Mouse (Mus musculus): ENCODE measurements around the gene Trap1. TPM values are rescaled to one million over a fixed set of nuclear protein-coding genes. Genes with fewer than 3 reads are reported as not detected.

Trap1 gene
- polyA plus RNA-seq, 1 experiment: 53.8 TPM

- Histone ChIP-seq H3K27me3 (ENCODE audit: control insufficient read depth, insufficient read depth, low read length) (no peaks in the 10 kb centered on the region), H3K36me3 (ENCODE audit: control insufficient read depth, insufficient read depth, low read length) (peaks cover 15% of the 10 kb centered on the region), H3K4me1 (ENCODE audit: control insufficient read depth, insufficient read depth, insufficient read length) (no peaks in the 10 kb centered on the region), H3K4me3 (ENCODE audit: extremely low read depth, insufficient read depth, insufficient read length) (no peak overlapping the region), H3K27ac (ENCODE audit: insufficient read depth, low read length) (no peak overlapping the region)
- no peak for TF ChIP-seq POLR2A (IDR thresholded peaks at IDR 0.05; ENCODE audit: low read depth, low read length)
- peak; percentile 80; the same call in 1 of the 2 replicates for TF ChIP-seq CTCF (IDR thresholded peaks at IDR 0.05; ENCODE audit: extremely low read depth, insufficient read depth, insufficient read length, insufficient replicate concordance)
- DNase-seq (ENCODE audit: low read depth in 1 of 2, low spot score in 2 of 2): peak; percentile 7 to 68
- WGBS: 62% methylated on average over 8 of the region's 8 CpGs
Observed at GRCm38 (mm10) chr16:4068588-4068987, 9.0 kb downstream of the Trap1 start.

GRCm38 (mm10) chr16:4064945-4065344 lies 12.7 kb downstream of the Trap1 start:
- DNase-seq (ENCODE audit: low read depth in 1 of 2, low spot score in 2 of 2): no peak
- Histone ChIP-seq H3K4me3 (ENCODE audit: extremely low read depth, insufficient read depth, insufficient read length) (no peak overlapping the region), H3K27ac (ENCODE audit: insufficient read depth, low read length) (no peak overlapping the region), H3K27me3 (ENCODE audit: control insufficient read depth, insufficient read depth, low read length) (no peaks in the 10 kb centered on the region), H3K36me3 (ENCODE audit: control insufficient read depth, insufficient read depth, low read length) (peaks cover 31% of the 10 kb centered on the region), H3K4me1 (ENCODE audit: control insufficient read depth, insufficient read depth, insufficient read length) (no peaks in the 10 kb centered on the region)
- 89% methylated on average over 4 of the region's 4 CpGs for WGBS
- TF ChIP-seq POLR2A (IDR thresholded peaks at IDR 0.05; ENCODE audit: low read depth, low read length): no peak
- TF ChIP-seq CTCF (IDR thresholded peaks at IDR 0.05; ENCODE audit: extremely low read depth, insufficient read depth, insufficient read length, insufficient replicate concordance): no peak

GRCm38 (mm10) chr16:4053811-4054210 lies 23.8 kb downstream of the Trap1 start:
- H3K27ac ChIP-seq (ENCODE audit: insufficient read depth, low read length): no peak overlapping the region
- no peaks in the 10 kb centered on the region for H3K27me3 ChIP-seq (ENCODE audit: control insufficient read depth, insufficient read depth, low read length)
- TF ChIP-seq CTCF (IDR thresholded peaks at IDR 0.05; ENCODE audit: extremely low read depth, insufficient read depth, insufficient read length, insufficient replicate concordance): no peak
- TF ChIP-seq POLR2A (IDR thresholded peaks at IDR 0.05; ENCODE audit: low read depth, low read length): no peak
- DNase-seq (ENCODE audit: low read depth in 1 of 2, low spot score in 2 of 2): no peak
- H3K4me1 ChIP-seq (ENCODE audit: control insufficient read depth, insufficient read depth, insufficient read length): no peaks in the 10 kb centered on the region
- 78% methylated on average over 3 of the region's 3 CpGs for WGBS
- no peak overlapping the region for H3K4me3 ChIP-seq (ENCODE audit: extremely low read depth, insufficient read depth, insufficient read length)
- peaks cover 49% of the 10 kb centered on the region for H3K36me3 ChIP-seq (ENCODE audit: control insufficient read depth, insufficient read depth, low read length)

GRCm38 (mm10) chr16:4052601-4053000 lies 25.0 kb downstream of the Trap1 start:
- H3K4me3 ChIP-seq (ENCODE audit: extremely low read depth, insufficient read depth, insufficient read length): no peak overlapping the region
- peaks cover 49% of the 10 kb centered on the region for H3K36me3 ChIP-seq (ENCODE audit: control insufficient read depth, insufficient read depth, low read length)
- DNase-seq (ENCODE audit: low read depth in 1 of 2, low spot score in 2 of 2): no peak
- TF ChIP-seq CTCF (IDR thresholded peaks at IDR 0.05; ENCODE audit: extremely low read depth, insufficient read depth, insufficient read length, insufficient replicate concordance) (no peak), POLR2A (IDR thresholded peaks at IDR 0.05; ENCODE audit: low read depth, low read length) (no peak)
- H3K27ac ChIP-seq (ENCODE audit: insufficient read depth, low read length): no peak overlapping the region
- WGBS: 95% methylated on average over 4 of the region's 4 CpGs
- no peaks in the 10 kb centered on the region for H3K4me1 ChIP-seq (ENCODE audit: control insufficient read depth, insufficient read depth, insufficient read length)
- H3K27me3 ChIP-seq (ENCODE audit: control insufficient read depth, insufficient read depth, low read length): no peaks in the 10 kb centered on the region

GRCm38 (mm10) chr16:4045524-4045923 lies 32.1 kb downstream of the Trap1 start:
- Histone ChIP-seq H3K36me3 (ENCODE audit: control insufficient read depth, insufficient read depth, low read length) (peaks cover 40% of the 10 kb centered on the region), H3K27ac (ENCODE audit: insufficient read depth, low read length) (no peak overlapping the region), H3K27me3 (ENCODE audit: control insufficient read depth, insufficient read depth, low read length) (no peaks in the 10 kb centered on the region), H3K4me1 (ENCODE audit: control insufficient read depth, insufficient read depth, insufficient read length) (no peaks in the 10 kb centered on the region), H3K4me3 (ENCODE audit: extremely low read depth, insufficient read depth, insufficient read length) (no peak overlapping the region)
- TF ChIP-seq POLR2A (IDR thresholded peaks at IDR 0.05; ENCODE audit: low read depth, low read length) (no peak), CTCF (IDR thresholded peaks at IDR 0.05; ENCODE audit: extremely low read depth, insufficient read depth, insufficient read length, insufficient replicate concordance) (no peak)
- DNase-seq (ENCODE audit: low read depth in 1 of 2, low spot score in 2 of 2): no peak
- WGBS: 89% methylated on average over 4 of the region's 4 CpGs

- Histone ChIP-seq H3K4me1 (ENCODE audit: control insufficient read depth, insufficient read depth, insufficient read length) (no peaks in the 10 kb centered on the region), H3K4me3 (ENCODE audit: extremely low read depth, insufficient read depth, insufficient read length) (no peak overlapping the region), H3K36me3 (ENCODE audit: control insufficient read depth, insufficient read depth, low read length) (peaks cover 42% of the 10 kb centered on the region), H3K27me3 (ENCODE audit: control insufficient read depth, insufficient read depth, low read length) (no peaks in the 10 kb centered on the region), H3K27ac (ENCODE audit: insufficient read depth, low read length) (no peak overlapping the region)
- no peak for DNase-seq (ENCODE audit: low read depth in 1 of 2, low spot score in 2 of 2)
- TF ChIP-seq CTCF (IDR thresholded peaks at IDR 0.05; ENCODE audit: extremely low read depth, insufficient read depth, insufficient read length, insufficient replicate concordance) (no peak), POLR2A (IDR thresholded peaks at IDR 0.05; ENCODE audit: low read depth, low read length) (no peak)
- WGBS: 91% methylated on average over 2 of the region's 2 CpGs
Observed at GRCm38 (mm10) chr16:4044093-4044492, 33.5 kb downstream of the Trap1 start.

GRCm38 (mm10) chr16:4041646-4042045 lies 36.0 kb downstream of the Trap1 start:
- Histone ChIP-seq H3K27ac (ENCODE audit: insufficient read depth, low read length) (no peak overlapping the region), H3K27me3 (ENCODE audit: control insufficient read depth, insufficient read depth, low read length) (no peaks in the 10 kb centered on the region), H3K36me3 (ENCODE audit: control insufficient read depth, insufficient read depth, low read length) (peaks cover 39% of the 10 kb centered on the region), H3K4me3 (ENCODE audit: extremely low read depth, insufficient read depth, insufficient read length) (no peak overlapping the region), H3K4me1 (ENCODE audit: control insufficient read depth, insufficient read depth, insufficient read length) (no peaks in the 10 kb centered on the region)
- TF ChIP-seq POLR2A (IDR thresholded peaks at IDR 0.05; ENCODE audit: low read depth, low read length) (no peak), CTCF (IDR thresholded peaks at IDR 0.05; ENCODE audit: extremely low read depth, insufficient read depth, insufficient read length, insufficient replicate concordance) (no peak)
- no peak for DNase-seq (ENCODE audit: low read depth in 1 of 2, low spot score in 2 of 2)
- WGBS: 97% methylated on average over 4 of the region's 4 CpGs
